Mouse (Mus musculus): ENCODE data around the gene 9130019O22Rik. TPM values are rescaled to one million over a fixed set of nuclear protein-coding genes. Genes with fewer than 3 reads are reported as not detected.

Gene 9130019O22Rik
- polyA plus RNA-seq (2012; rRNA removed): 4.1 and 5.1 TPM in 2 replicates

DNA sequence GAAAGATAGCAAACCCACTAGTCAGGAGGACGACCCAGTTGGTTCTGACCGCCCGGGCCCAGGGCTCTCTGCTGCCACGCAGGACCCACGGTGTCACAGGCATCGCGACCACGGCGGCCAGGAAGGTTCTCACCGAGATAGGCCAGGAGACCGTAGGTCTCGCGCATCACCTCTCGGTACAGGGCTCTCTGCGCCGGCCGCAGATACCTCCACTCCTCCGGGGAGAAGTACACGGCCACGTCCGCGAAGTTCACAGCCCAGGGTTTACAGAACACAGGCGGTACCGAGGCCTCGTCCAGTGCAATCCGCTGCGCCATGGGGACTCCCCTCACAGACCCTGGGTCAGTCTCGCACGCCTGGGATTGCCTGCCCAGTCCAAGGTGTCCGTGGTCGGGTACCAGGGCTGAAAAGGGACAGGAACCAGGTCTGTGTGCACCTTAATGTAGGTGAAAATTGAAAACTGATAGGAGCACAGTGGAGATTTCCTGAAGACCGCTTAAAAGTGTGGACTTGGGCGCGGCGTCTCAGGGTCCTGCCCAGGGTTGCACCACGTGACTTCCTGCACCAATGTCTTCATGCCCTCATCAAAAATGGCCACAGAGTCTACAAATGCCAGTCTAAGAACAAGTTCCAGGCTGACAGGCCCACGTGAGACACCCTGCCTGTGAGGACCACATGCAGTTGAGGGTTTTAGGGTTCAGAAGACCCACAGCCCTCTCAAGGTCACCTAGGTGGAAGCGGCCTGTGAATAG is at the start of gene 9130019O22Rik:
TSS of gene 9130019O22Rik (minus strand) at position 526 of the 752 bp plus-strand sequence.
- TF ChIP-seq POLR2A (IDR thresholded peaks at IDR 0.05; ENCODE audit: borderline replicate concordance, extremely low read depth, low read depth, low read length) (peak; percentile 72; the same call in 1 of the 2 replicates), CTCF (IDR thresholded peaks at IDR 0.05; ENCODE audit: insufficient read depth, low read length) (no peak)
- Histone ChIP-seq H3K4me3 (replicated peaks; ENCODE audit: extremely low read depth, low read depth, low read length) (peak within 1 kb of the TSS; percentile 83), H3K4me1 (ENCODE audit: control insufficient read depth, insufficient read depth, low read length) (no peaks in the 10 kb centered on the region)
- 9% methylated on average over 38 of the region's 38 CpGs for WGBS
- DNase-seq: peak; percentile 86

DNA sequence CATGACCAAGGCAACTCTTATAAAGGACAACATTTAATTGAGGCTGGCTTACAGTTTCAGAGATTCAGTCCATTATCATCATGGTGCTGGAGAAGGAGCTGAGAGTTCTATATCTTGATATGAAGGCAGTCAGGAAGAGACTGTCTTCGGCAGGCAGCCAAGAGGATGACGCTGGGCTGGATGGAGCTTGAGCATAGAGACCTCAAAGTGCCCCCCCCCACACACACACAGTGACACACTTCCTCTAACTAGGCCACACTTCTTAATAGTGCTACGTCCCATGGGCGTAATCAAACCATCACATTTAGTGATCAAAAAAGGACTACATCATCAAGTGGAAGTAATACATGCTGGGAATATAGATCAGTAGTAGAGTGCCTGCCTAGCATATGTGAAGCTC is 48.2 kb upstream of the 9130019O22Rik start:
- 86% methylated on average over 4 of the region's 4 CpGs for WGBS
- H3K4me1 ChIP-seq (ENCODE audit: control insufficient read depth, insufficient read depth, low read length): no peaks in the 10 kb centered on the region
- no peak for TF ChIP-seq POLR2A (IDR thresholded peaks at IDR 0.05; ENCODE audit: borderline replicate concordance, extremely low read depth, low read depth, low read length)
- no peak for TF ChIP-seq CTCF (IDR thresholded peaks at IDR 0.05; ENCODE audit: insufficient read depth, low read length)
- H3K4me3 ChIP-seq (replicated peaks; ENCODE audit: extremely low read depth, low read depth, low read length): no peak overlapping the region
- DNase-seq: no peak

DNA sequence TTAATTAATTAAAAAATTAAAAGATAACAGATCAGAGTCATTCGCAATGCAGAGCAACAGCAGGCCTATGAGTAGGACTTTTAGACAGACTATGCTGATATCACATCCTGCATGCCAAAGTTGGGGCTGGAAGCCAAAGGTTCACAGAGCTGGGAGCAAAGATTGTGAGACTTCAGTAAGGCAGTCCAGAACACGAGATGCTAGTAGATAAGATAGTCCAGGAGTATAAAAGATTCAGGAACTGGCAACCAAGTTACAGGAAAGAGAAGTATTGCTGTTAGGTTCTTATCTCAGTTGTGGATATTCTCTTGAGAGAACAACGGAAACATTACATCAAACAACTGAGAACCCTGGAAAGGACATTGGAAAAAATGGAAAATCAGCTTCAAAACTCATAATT is 39.4 kb upstream of the 9130019O22Rik start:
- TF ChIP-seq CTCF (IDR thresholded peaks at IDR 0.05; ENCODE audit: insufficient read depth, low read length): no peak
- TF ChIP-seq POLR2A (IDR thresholded peaks at IDR 0.05; ENCODE audit: borderline replicate concordance, extremely low read depth, low read depth, low read length): no peak
- peaks cover 3% of the 10 kb centered on the region for H3K4me1 ChIP-seq (ENCODE audit: control insufficient read depth, insufficient read depth, low read length)
- DNase-seq: no peak
- H3K4me3 ChIP-seq (replicated peaks; ENCODE audit: extremely low read depth, low read depth, low read length): no peak overlapping the region
- WGBS: 36% methylated on average over 3 of the region's 3 CpGs

DNA sequence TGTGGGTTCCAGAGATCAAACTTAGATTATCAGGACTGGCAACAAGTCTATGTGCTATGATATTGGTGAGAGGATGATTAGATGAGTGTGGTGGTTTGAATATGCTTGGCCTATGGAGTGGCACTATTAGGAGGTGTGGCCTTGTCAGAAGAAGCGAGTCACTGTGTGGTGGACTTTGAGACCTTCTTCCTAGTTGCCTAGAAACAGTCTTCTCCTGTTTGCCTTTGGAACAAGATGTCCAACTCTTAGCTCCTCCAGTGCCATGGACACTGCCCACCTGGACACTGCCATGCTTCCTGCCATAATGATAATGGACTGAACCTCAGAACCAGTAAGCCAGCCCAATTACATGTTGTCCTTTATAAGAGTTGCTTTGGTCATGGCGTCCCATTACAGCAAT is 38.9 kb upstream of the 9130019O22Rik start:
- 65% methylated on average over 2 of the region's 2 CpGs for WGBS
- Histone ChIP-seq H3K4me3 (replicated peaks; ENCODE audit: extremely low read depth, low read depth, low read length) (no peak overlapping the region), H3K4me1 (ENCODE audit: control insufficient read depth, insufficient read depth, low read length) (peaks cover 3% of the 10 kb centered on the region)
- TF ChIP-seq CTCF (IDR thresholded peaks at IDR 0.05; ENCODE audit: insufficient read depth, low read length): no peak
- TF ChIP-seq POLR2A (IDR thresholded peaks at IDR 0.05; ENCODE audit: borderline replicate concordance, extremely low read depth, low read depth, low read length): no peak
- no peak for DNase-seq

DNA sequence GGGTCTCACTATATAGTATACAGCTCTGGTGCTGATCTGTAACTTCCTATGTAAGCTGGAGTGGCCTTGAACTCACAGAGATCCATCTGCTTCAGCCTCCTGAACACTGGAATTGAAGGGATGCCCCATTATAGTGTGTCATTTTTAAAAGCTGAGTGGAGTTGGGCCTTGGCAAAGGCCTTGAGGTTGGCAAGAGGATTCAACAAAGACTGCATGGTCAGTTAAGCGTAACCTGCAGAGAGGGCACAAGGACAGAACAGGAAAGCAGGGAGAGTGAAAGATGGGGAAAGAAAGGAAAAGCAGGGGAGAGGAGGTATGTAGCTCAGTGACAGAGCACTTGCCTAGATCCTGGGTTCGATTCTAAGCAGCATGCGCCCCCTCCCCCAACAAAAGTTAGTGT is 38.3 kb upstream of the 9130019O22Rik start:
- H3K4me3 ChIP-seq (replicated peaks; ENCODE audit: extremely low read depth, low read depth, low read length): no peak overlapping the region
- H3K4me1 ChIP-seq (ENCODE audit: control insufficient read depth, insufficient read depth, low read length): peaks cover 3% of the 10 kb centered on the region
- WGBS: 86% methylated on average over 3 of the region's 3 CpGs
- DNase-seq: no peak
- no peak for TF ChIP-seq POLR2A (IDR thresholded peaks at IDR 0.05; ENCODE audit: borderline replicate concordance, extremely low read depth, low read depth, low read length)
- TF ChIP-seq CTCF (IDR thresholded peaks at IDR 0.05; ENCODE audit: insufficient read depth, low read length): no peak

DNA sequence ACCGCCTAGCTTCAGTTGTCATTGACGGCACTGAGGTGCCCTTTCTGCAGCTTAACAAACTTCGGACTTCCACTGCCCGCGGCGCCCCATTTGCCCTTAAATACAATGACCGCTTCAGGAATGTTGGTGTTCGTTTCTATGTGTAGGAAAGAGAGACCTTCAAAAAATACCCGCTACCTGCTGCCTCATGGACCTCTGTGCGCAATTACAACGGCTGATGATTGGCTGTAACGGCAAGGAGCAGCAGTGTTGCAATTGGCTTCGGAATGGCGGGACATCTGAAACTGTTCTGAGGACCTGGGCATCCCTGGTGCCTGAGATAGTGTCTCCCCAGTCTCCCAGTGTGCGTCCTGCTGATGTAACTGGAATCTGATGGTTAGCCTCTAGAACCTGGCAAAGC is 35.3 kb upstream of the 9130019O22Rik start:
- peaks cover 3% of the 10 kb centered on the region for H3K4me1 ChIP-seq (ENCODE audit: control insufficient read depth, insufficient read depth, low read length)
- TF ChIP-seq POLR2A (IDR thresholded peaks at IDR 0.05; ENCODE audit: borderline replicate concordance, extremely low read depth, low read depth, low read length) (no peak), CTCF (IDR thresholded peaks at IDR 0.05; ENCODE audit: insufficient read depth, low read length) (no peak)
- no peak for DNase-seq
- H3K4me3 ChIP-seq (replicated peaks; ENCODE audit: extremely low read depth, low read depth, low read length): peak overlapping the region; percentile 78
- WGBS: 1% methylated on average over 15 of the region's 15 CpGs

DNA sequence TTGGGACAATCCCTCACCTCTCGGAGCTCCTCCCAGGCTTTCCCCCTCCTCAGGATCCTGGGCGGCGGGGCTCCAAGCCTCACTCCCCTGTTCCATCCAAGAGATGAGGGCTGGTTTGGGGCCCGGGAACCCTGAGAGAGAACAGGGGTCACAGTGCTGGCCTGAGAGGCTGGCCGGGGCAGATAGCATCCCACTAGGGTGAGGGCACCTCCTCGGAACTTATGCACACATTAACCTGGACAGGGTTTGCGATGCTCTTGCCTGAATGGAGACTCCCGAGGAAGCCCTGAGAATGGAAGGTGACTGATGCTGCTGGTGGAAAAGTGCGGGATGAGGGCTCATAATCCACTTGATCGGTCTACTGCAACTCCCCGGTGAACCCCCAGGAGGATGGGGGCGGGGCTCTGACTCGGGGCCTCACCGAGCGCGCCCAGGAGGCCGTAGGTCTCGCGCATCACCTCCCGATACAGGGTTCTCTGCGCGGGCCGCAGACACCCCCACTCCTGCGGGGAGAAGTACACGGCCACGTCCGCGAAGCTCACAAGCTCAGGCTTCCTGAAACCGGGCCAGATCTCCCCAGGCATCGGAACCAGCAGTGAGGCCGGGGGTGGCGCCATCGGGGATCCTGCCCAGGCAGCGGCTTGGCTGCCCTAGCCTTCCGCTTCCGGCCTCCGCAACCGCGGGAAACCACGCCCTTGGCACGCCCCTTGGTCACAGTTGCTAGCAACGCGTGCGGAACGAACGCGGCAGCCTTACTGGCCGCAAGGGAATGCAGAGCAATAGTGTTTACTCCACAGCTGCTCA is 34.6 kb upstream of the 9130019O22Rik start, which contains the start of gene Zfp688:
TSS of gene Zfp688 (minus strand) at position 681 of the 804 bp plus-strand sequence.
- Histone ChIP-seq H3K4me3 (replicated peaks; ENCODE audit: extremely low read depth, low read depth, low read length) (peak within 1 kb of the TSS; percentile 78), H3K4me1 (ENCODE audit: control insufficient read depth, insufficient read depth, low read length) (peaks cover 3% of the 10 kb centered on the region)
- 1% methylated on average over 48 of the region's 48 CpGs for WGBS
- TF ChIP-seq POLR2A (IDR thresholded peaks at IDR 0.05; ENCODE audit: borderline replicate concordance, extremely low read depth, low read depth, low read length): peak; percentile 84; the same call in 1 of the 2 replicates
- no peak for TF ChIP-seq CTCF (IDR thresholded peaks at IDR 0.05; ENCODE audit: insufficient read depth, low read length)
- peak; percentile 98 for DNase-seq

DNA sequence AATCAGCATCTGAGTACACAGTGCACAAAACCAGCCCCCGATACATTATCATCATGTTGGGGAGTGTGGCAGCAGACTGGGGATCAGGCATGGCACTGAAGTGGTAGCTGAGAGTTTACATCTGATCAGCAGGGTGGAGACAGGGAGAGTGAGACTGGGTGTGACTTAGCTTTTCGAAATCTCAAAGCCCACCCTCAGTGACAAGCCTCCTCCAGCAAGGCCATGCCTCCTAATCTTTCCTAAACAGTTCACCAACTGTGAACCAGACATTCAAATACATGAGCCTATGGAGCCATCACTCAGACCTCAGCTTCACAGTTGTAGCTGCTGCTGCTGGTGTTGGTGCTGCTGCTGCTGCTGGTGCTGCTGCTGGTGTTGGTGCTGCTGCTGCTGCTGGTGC is 24.5 kb upstream of the 9130019O22Rik start:
- TF ChIP-seq POLR2A (IDR thresholded peaks at IDR 0.05; ENCODE audit: borderline replicate concordance, extremely low read depth, low read depth, low read length): no peak
- TF ChIP-seq CTCF (IDR thresholded peaks at IDR 0.05; ENCODE audit: insufficient read depth, low read length): no peak
- DNase-seq: no peak
- Histone ChIP-seq H3K4me3 (replicated peaks; ENCODE audit: extremely low read depth, low read depth, low read length) (no peak overlapping the region), H3K4me1 (ENCODE audit: control insufficient read depth, insufficient read depth, low read length) (0 out of 2 replicates have a peak, but pooled peaks cover 2% of the 10 kb centered on the region)
- WGBS: 72% methylated on average over 2 of the region's 2 CpGs
